Mouse (Mus musculus): Measurements from ENCODE around the gene Slc35c2. TPM values are rescaled to one million over a fixed set of nuclear protein-coding genes. Genes with fewer than 3 reads are reported as not detected.
A peak's percentile ranks its signal among the peaks of the same experiment; 100 is the strongest.

The Slc35c2 gene
- polyA plus RNA-seq, 1 experiment from 2014 or later = 135 TPM

DNA sequence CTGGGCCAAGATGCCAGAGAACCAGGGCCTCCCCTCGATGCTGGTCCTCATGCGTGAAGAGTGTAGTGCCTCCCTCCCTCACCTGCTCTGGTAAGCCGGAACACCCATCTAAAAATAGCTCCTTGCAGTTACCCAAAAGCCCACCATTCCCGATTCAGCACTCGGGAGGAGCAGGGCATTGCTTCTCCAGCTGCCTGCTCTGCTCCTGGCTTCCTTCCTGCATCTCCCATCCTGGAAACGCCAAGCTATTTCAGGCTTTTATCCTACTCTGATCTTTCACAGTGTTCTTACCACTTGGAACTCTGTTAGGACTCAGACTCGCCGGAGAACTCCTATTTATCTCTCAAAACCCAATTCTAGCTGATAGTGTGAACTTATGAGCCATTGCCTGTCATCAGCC, 47.3 kb downstream of the Slc35c2 start:
- H3K4me1 ChIP-seq (ENCODE audit: control insufficient read depth, insufficient read depth, low read length) = no peaks in the 10 kb centered on the region
- H3K4me3 ChIP-seq (ENCODE audit: low read length) = no peak overlapping the region
- H3K36me3 ChIP-seq (ENCODE audit: control insufficient read depth, insufficient read depth, low read length) = no peaks in the 10 kb centered on the region
- peaks cover 76% of the 10 kb centered on the region for H3K27me3 ChIP-seq (replicated peaks; ENCODE audit: control insufficient read depth, insufficient read depth, low read length)
- no peak for ATAC-seq
- H3K4me2 ChIP-seq (ENCODE audit: low read depth, low read length) = no peak overlapping the region
- no peak overlapping the region for H3K9ac ChIP-seq (ENCODE audit: low read depth, low read length)
- H3K9me3 ChIP-seq (ENCODE audit: control insufficient read depth, low read length) = no peaks in the 10 kb centered on the region; the same call in 1 of the 2 replicates
- no peak overlapping the region for H3K27ac ChIP-seq (ENCODE audit: low read length)
- 29% methylated on average over 8 of the region's 8 CpGs for WGBS

- Histone ChIP-seq H3K4me3 (ENCODE audit: low read length) (no peak overlapping the region), H3K9me3 (ENCODE audit: control insufficient read depth, low read length) (no peaks in the 10 kb centered on the region; the same call in 1 of the 2 replicates), H3K4me2 (ENCODE audit: low read depth, low read length) (no peak overlapping the region), H3K27me3 (replicated peaks; ENCODE audit: control insufficient read depth, insufficient read depth, low read length) (peaks cover 81% of the 10 kb centered on the region), H3K4me1 (ENCODE audit: control insufficient read depth, insufficient read depth, low read length) (peaks cover 6% of the 10 kb centered on the region; the same call in 1 of the 2 replicates), H3K27ac (ENCODE audit: low read length) (no peak overlapping the region), H3K36me3 (ENCODE audit: control insufficient read depth, insufficient read depth, low read length) (no peaks in the 10 kb centered on the region), H3K9ac (ENCODE audit: low read depth, low read length) (no peak overlapping the region)
- WGBS = 12% methylated on average over 15 of the region's 15 CpGs
- ATAC-seq = no peak
Observed at GRCm38 (mm10) chr2:165239533-165240144, 48.0 kb downstream of the Slc35c2 start.

- H3K36me3 ChIP-seq (ENCODE audit: control insufficient read depth, insufficient read depth, low read length) = no peaks in the 10 kb centered on the region
- no peak overlapping the region for H3K27ac ChIP-seq (ENCODE audit: low read length)
- H3K4me1 ChIP-seq (ENCODE audit: control insufficient read depth, insufficient read depth, low read length) = peaks cover 14% of the 10 kb centered on the region
- H3K4me3 ChIP-seq (ENCODE audit: low read length) = no peak overlapping the region
- H3K4me2 ChIP-seq (ENCODE audit: low read depth, low read length) = no peak overlapping the region
- peaks cover 86% of the 10 kb centered on the region for H3K27me3 ChIP-seq (replicated peaks; ENCODE audit: control insufficient read depth, insufficient read depth, low read length)
- no peak for ATAC-seq
- H3K9me3 ChIP-seq (ENCODE audit: control insufficient read depth, low read length) = no peaks in the 10 kb centered on the region; the same call in 1 of the 2 replicates
- no peak overlapping the region for H3K9ac ChIP-seq (ENCODE audit: low read depth, low read length)
- WGBS = 9% methylated on average over 12 of the region's 12 CpGs
Observed at GRCm38 (mm10) chr2:165238416-165239145, 49.1 kb downstream of the Slc35c2 start.

DNA sequence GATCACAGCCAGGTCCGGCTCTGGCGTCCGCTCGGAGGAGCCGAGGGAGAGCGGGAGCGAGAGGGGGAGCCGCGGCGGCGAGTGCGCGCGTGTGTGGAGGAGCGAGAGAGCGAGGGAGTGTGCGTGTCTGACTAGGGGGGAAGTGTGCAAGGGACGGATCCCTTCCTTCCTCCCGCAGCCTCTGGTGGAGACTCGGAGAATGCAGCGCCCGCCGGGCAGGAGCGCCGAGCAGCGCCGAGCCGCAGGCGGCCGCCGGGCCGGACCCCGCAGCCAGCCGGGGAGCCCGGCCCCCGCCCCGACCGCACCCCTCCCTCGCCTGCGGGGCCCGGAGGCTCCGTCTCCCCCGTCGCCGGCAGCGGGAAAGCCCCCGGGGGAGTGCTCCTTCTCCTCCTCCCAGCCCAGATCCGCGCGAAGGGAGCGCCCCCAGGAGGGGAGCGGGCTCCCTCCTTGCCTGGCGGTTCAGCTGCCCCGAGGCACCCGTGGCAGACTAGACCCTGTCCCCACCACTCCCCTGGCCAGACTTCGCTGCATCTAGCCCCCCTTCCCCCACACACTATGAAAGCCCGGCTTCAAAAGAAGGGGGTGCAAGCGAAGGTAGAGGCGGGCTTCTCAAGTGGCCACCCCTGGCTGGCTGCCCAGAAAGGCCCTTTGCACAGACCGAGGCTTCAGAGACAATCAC, 52.9 kb downstream of the Slc35c2 start, which contains the start of gene Cdh22:
TSS of gene Cdh22 (minus strand) at position 241 of the 679 bp plus-strand sequence.
- peaks cover 82% of the 10 kb centered on the region for H3K27me3 ChIP-seq (replicated peaks; ENCODE audit: control insufficient read depth, insufficient read depth, low read length)
- peak within 1 kb of the TSS; percentile 61 for H3K4me3 ChIP-seq (ENCODE audit: low read length)
- H3K4me1 ChIP-seq (ENCODE audit: control insufficient read depth, insufficient read depth, low read length) = peaks cover 16% of the 10 kb centered on the region
- no peaks in the 10 kb centered on the region for H3K36me3 ChIP-seq (ENCODE audit: control insufficient read depth, insufficient read depth, low read length)
- no peaks in the 10 kb centered on the region for H3K9me3 ChIP-seq (ENCODE audit: control insufficient read depth, low read length)
- H3K4me2 ChIP-seq (ENCODE audit: low read depth, low read length) = peak within 1 kb of the TSS; percentile 93
- no peak within 1 kb of the TSS for H3K27ac ChIP-seq (ENCODE audit: low read length)
- H3K9ac ChIP-seq (ENCODE audit: low read depth, low read length) = peak within 1 kb of the TSS; percentile 65
- ATAC-seq = peak; percentile 78
- WGBS = 0% methylated on average over 37 of the region's 60 CpGs

DNA sequence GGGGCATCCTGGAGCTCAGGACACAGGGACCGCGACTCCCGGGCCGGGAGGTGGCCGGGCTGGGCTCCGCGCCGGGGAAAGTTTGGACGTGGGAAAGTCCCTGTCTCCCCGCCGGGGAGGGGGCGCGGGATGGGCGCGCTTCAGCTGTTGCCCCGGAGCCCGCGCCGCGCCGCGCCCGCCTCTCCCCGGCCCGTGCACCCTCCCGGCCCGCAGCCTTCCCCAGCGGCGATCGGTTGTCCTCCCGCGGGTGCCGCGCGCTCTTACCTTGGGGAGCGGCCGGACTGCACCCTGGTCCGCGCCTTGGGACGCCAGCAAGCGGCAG, 53.4 kb downstream of the Slc35c2 start:
- Histone ChIP-seq H3K36me3 (ENCODE audit: control insufficient read depth, insufficient read depth, low read length) (no peaks in the 10 kb centered on the region), H3K27me3 (replicated peaks; ENCODE audit: control insufficient read depth, insufficient read depth, low read length) (peaks cover 80% of the 10 kb centered on the region), H3K9ac (ENCODE audit: low read depth, low read length) (peak overlapping the region; percentile 65), H3K4me1 (ENCODE audit: control insufficient read depth, insufficient read depth, low read length) (peaks cover 16% of the 10 kb centered on the region), H3K4me2 (ENCODE audit: low read depth, low read length) (peak overlapping the region; percentile 93), H3K9me3 (ENCODE audit: control insufficient read depth, low read length) (no peaks in the 10 kb centered on the region), H3K27ac (ENCODE audit: low read length) (no peak overlapping the region), H3K4me3 (ENCODE audit: low read length) (peak overlapping the region; percentile 61)
- ATAC-seq = peak; percentile 50; the same call in 1 of the 2 replicates
- WGBS = under 1% methylated on average over 38 of the region's 41 CpGs

DNA sequence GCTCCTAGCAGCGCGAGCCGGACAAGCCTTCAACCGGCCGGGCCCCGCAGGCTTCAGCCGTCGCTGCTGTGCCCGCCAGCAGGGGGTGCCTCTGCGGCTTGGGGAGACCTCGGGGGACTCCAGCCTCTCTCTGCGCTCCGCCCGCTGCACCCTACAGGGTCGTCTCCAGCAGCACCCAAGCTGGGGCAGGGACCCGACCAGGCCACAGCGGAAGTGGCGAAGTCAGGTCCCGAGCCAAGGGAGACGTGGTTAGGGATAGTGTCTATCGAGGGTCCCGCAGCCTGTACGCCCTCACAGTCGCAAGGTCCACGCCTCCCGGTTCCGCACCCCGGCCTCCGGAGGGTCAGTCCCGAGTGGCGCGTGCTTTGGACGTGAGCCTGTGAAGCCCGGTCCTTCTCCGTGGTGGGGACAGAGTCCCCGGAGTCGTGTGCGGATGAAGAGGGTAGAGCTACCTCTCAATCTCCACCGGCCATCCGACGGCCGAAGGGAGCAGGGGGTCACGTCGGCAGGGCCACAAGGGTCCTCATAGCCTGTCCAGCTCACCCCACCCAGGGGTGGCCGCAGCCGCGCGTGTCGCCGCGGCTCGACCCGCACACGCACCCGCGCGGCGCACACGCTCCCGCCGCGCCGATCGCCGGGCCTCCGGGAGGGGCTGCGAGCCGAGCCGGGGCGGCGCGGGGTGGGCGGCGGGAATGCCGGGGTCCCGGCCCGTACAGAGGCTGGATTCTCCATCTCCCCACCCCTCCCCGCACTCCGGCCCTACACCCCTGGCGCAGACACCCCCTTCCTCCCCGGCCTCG, 54.0 kb downstream of the Slc35c2 start:
- Histone ChIP-seq H3K27ac (ENCODE audit: low read length) (no peak overlapping the region), H3K36me3 (ENCODE audit: control insufficient read depth, insufficient read depth, low read length) (no peaks in the 10 kb centered on the region), H3K4me2 (ENCODE audit: low read depth, low read length) (peak overlapping the region; percentile 93), H3K4me1 (ENCODE audit: control insufficient read depth, insufficient read depth, low read length) (peaks cover 16% of the 10 kb centered on the region), H3K9ac (ENCODE audit: low read depth, low read length) (peak overlapping the region; percentile 65), H3K9me3 (ENCODE audit: control insufficient read depth, low read length) (no peaks in the 10 kb centered on the region), H3K4me3 (ENCODE audit: low read length) (peak overlapping the region; percentile 61), H3K27me3 (replicated peaks; ENCODE audit: control insufficient read depth, insufficient read depth, low read length) (peaks cover 80% of the 10 kb centered on the region)
- WGBS = 1% methylated on average over 82 of the region's 82 CpGs
- ATAC-seq = peak; percentile 45; the same call in 1 of the 2 replicates

DNA sequence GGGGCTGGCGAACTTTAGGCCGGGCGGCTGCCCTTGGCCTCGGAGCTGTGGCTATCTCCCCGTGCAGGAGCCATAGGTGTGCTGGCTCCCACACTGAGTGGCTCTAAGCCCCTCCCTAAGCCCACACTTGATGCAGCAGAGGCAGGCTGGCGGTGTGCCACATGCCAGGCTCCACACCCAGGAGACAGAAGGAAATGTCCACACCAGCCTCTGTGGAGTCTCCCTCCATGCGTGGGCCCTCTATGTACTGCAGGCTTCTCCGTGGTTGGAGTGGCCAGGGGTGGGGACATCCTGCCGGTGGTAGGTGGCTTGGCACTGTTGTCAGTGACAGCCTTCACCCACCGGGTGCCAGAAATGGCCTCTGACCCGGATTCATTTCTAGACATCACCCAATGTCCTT, 58.6 kb downstream of the Slc35c2 start:
- WGBS = 82% methylated on average over 11 of the region's 11 CpGs
- Histone ChIP-seq H3K27me3 (replicated peaks; ENCODE audit: control insufficient read depth, insufficient read depth, low read length) (peaks cover 55% of the 10 kb centered on the region), H3K4me2 (ENCODE audit: low read depth, low read length) (no peak overlapping the region), H3K36me3 (ENCODE audit: control insufficient read depth, insufficient read depth, low read length) (no peaks in the 10 kb centered on the region), H3K9ac (ENCODE audit: low read depth, low read length) (no peak overlapping the region), H3K27ac (ENCODE audit: low read length) (no peak overlapping the region), H3K4me3 (ENCODE audit: low read length) (no peak overlapping the region), H3K9me3 (ENCODE audit: control insufficient read depth, low read length) (no peaks in the 10 kb centered on the region), H3K4me1 (ENCODE audit: control insufficient read depth, insufficient read depth, low read length) (peaks cover 5% of the 10 kb centered on the region)
- ATAC-seq = no peak
